Mouse (Mus musculus): ENCODE data around the gene Tpm4. TPM values are rescaled to one million over a fixed set of nuclear protein-coding genes. Genes with fewer than 3 reads are reported as not detected.

Gene Tpm4
- polyA plus RNA-seq, 1 experiment from 2014 or later = 659 TPM

GRCm38 (mm10) chr8:72197997-72198396 is 63.2 kb downstream of the Tpm4 start:
- H3K4me3 ChIP-seq = no peak overlapping the region
- ATAC-seq (ENCODE audit: insufficient number of reproducible peaks, insufficient read depth, low FRiP score, low TSS enrichment) = no peak
- no peaks in the 10 kb centered on the region for H3K36me3 ChIP-seq
- no peak overlapping the region for H3K4me2 ChIP-seq (replicated peaks)
- H3K27me3 ChIP-seq = no peaks in the 10 kb centered on the region
- no peak overlapping the region for H3K27ac ChIP-seq
- H3K4me1 ChIP-seq = no peaks in the 10 kb centered on the region
- H3K9me3 ChIP-seq = peaks cover 12% of the 10 kb centered on the region
- no peak overlapping the region for H3K9ac ChIP-seq
- 63% methylated on average over 8 of the region's 8 CpGs for WGBS

Other genes with a start within 250 kb of the Tpm4 start
- 10.7 and 11.4 TPM in 2 replicates for gene Zfp882, start 226.4 kb upstream of the Tpm4 start, polyA plus RNA-seq (2016; fragmentation: Nextera tagmentation; extraction: Ambion mirVana)
- gene Zfp617, start 226.3 kb upstream of the Tpm4 start, polyA plus RNA-seq (2016; fragmentation: Nextera tagmentation; extraction: Ambion mirVana) = 30.5 and 31.9 TPM in 2 replicates
- gene Zfp961, start 183.9 kb upstream of the Tpm4 start, polyA plus RNA-seq (2016; fragmentation: Nextera tagmentation; extraction: Ambion mirVana) = 20.7 and 24.4 TPM in 2 replicates
- gene Cyp4f18, start 125.3 kb upstream of the Tpm4 start, polyA plus RNA-seq (2016; fragmentation: Nextera tagmentation; extraction: Ambion mirVana) = 1.0 and 1.2 TPM in 2 replicates
- not detected in 2 replicates for gene Olfr372, start 93.8 kb upstream of the Tpm4 start, polyA plus RNA-seq (2016; fragmentation: Nextera tagmentation; extraction: Ambion mirVana)
- gene Olfr373, start 51.8 kb upstream of the Tpm4 start, polyA plus RNA-seq (2016; fragmentation: Nextera tagmentation; extraction: Ambion mirVana) = not detected in 2 replicates
- 0.03 and 0.08 TPM in 2 replicates for gene Olfr374, start 27.9 kb upstream of the Tpm4 start, polyA plus RNA-seq (2016; fragmentation: Nextera tagmentation; extraction: Ambion mirVana)
- 120 and 123 TPM in 2 replicates for gene Rab8a, start 26.2 kb downstream of the Tpm4 start, polyA plus RNA-seq (2016; fragmentation: Nextera tagmentation; extraction: Ambion mirVana)
- gene Hsh2d, start 54.7 kb downstream of the Tpm4 start, polyA plus RNA-seq (2016; fragmentation: Nextera tagmentation; extraction: Ambion mirVana) = not detected in 2 replicates
- not detected in 2 replicates for gene Cib3, start 77.9 kb downstream of the Tpm4 start, polyA plus RNA-seq (2016; fragmentation: Nextera tagmentation; extraction: Ambion mirVana)
- not detected in 2 replicates for gene Gm11034, start 78.7 kb downstream of the Tpm4 start, polyA plus RNA-seq (2016; fragmentation: Nextera tagmentation; extraction: Ambion mirVana)
- gene Fam32a, start 84.8 kb downstream of the Tpm4 start, polyA plus RNA-seq (2016; fragmentation: Nextera tagmentation; extraction: Ambion mirVana) = 73.3 and 77.0 TPM in 2 replicates
- gene Ap1m1, start 105.0 kb downstream of the Tpm4 start, polyA plus RNA-seq (2016; fragmentation: Nextera tagmentation; extraction: Ambion mirVana) = 135 TPM in 2 replicates
- 24.1 and 29.1 TPM in 2 replicates for gene Gm10282, start 170.3 kb downstream of the Tpm4 start, polyA plus RNA-seq (2016; fragmentation: Nextera tagmentation; extraction: Ambion mirVana)
- gene Klf2, start 184.1 kb downstream of the Tpm4 start, polyA plus RNA-seq (2016; fragmentation: Nextera tagmentation; extraction: Ambion mirVana) = 7.0 and 9.3 TPM in 2 replicates